Mouse (Mus musculus): Measurements from ENCODE around the gene Zfp280b.

- TF ChIP-seq CTCF (IDR thresholded peaks at IDR 0.05; ENCODE audit: low read depth, low read length) (no peak), POLR2A (IDR thresholded peaks at IDR 0.05; ENCODE audit: extremely low read depth, insufficient read depth, low read length) (no peak)
These were observed 35.5 kb downstream of the Zfp280b start for GRCm38 (mm10) chr10:76067674-76068613.
